Mouse (Mus musculus) spleen, adult 2 months (tissue): ENCODE results near the gene Iqcg.

Experiments used
- CTCF ChIP-seq: fragments of 200-500 bp; IDR thresholded peaks from 2 replicates; pipeline ENCODE4 v1.5.1; 2011; ENCODE audit warnings: mild to moderate bottlenecking, inconsistent platforms; ENCODE audit not compliant: insufficient read depth, insufficient read length, insufficient replicate concordance; ENCODE audit errors: extremely low read depth
- POLR2A ChIP-seq: fragments of 200-500 bp; IDR thresholded peaks from 2 replicates; pipeline ENCODE4 v1.6.1; 2011; ENCODE audit warnings: low read depth, low read length, inconsistent platforms

DNA sequence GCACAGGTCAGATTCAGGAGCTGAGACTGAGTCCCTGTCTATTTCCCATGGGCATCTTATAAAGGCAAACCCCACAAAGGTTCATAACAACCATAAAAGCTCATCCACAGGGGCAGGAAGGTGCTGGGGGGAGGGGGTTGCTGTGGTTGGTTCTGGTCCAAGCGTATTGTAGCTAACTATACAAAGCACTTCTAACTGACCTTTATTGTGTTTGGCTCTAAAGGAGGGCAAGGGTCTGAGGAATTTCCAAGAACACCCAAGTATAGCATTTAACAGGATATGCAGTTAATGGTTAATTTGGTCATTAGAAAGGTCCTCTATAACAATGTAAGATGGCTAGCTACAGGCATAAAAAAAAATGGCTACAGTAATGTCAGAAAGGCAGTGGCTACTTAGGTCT lies 13.3 kb downstream of the Iqcg start:
- TF ChIP-seq CTCF (no peak), POLR2A (no peak)
